Mouse (Mus musculus): ENCODE results near the gene Itgb5.

DNA sequence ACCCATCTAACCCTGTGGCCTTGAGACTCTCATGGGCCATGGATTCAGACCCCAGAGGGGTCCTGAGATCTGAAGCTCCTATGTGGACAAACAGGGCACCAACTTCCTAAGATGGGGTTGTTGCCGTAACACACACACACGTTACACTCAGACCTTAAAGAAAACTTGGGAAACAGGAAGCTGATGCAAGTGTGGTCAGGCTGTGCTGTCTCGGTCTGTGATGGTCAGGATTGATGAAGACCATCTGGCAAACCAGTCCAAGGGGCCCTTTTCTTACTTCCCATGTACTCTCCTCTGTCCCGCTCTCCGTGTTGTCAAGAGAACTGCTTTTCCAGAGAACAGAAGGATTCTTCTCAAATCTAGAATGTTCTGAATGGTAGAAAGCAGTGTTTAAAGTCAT lies 92.0 kb downstream of the Itgb5 start:
- TF ChIP-seq CTCF (IDR thresholded peaks at IDR 0.05; ENCODE audit: low read depth, low read length) (no peak), POLR2A (IDR thresholded peaks at IDR 0.05; ENCODE audit: borderline replicate concordance, low read depth, low read length) (no peak)

All from bone marrow macrophage, adult 2 months (primary cell).